Mouse (Mus musculus): ENCODE results near the gene 4931409K22Rik.

The 4931409K22Rik gene

GRCm38 (mm10) chr5:24499113-24499512, 57.5 kb downstream of the 4931409K22Rik start:
- DNase-seq (ENCODE audit: low spot score in 2 of 2), result no peak

- DNase-seq (ENCODE audit: low spot score in 2 of 2), result no peak
Measured at GRCm38 (mm10) chr5:24497526-24497925, 59.1 kb downstream of the 4931409K22Rik start.

GRCm38 (mm10) chr5:24496756-24497155, 59.9 kb downstream of the 4931409K22Rik start:
- DNase-seq (ENCODE audit: low spot score in 2 of 2), result no peak

- no peak for DNase-seq (ENCODE audit: low spot score in 2 of 2)
Measured at GRCm38 (mm10) chr5:24495019-24495418, 61.6 kb downstream of the 4931409K22Rik start.

Data from spleen, postnatal 36 days (tissue).